Mouse (Mus musculus) intestine, embryonic 14.5 days (tissue): ENCODE data around the gene Gm21976. TPM values are rescaled to one million over a fixed set of nuclear protein-coding genes. Genes with fewer than 3 reads are reported as not detected.

Source experiments
- ATAC-seq: fragments of 200-750 bp; cut with Nextera tagmentation; replicated peaks from 2 replicates; pipeline ENCODE4 v1.8.0; 2017; ENCODE audit warnings: low read depth, moderate number of reproducible peaks, moderate TSS enrichment, moderate library complexity; ENCODE audit not compliant: low FRiP score, low TSS enrichment
- DNase-seq: peaks from one replicate; pipeline ENCODE4 v3.0.0-alpha.2; 2018; ENCODE audit warnings: low spot score
- H3K27ac ChIP-seq: fragments of 300-500 bp; sonication (generic); 2 replicates; pipeline ENCODE4 v1.5.1; 2014; ENCODE audit warnings: low read depth, mild to moderate bottlenecking, control low read depth
- H3K27me3 ChIP-seq: fragments of 300-500 bp; sonication (generic); replicated peaks from 2 replicates; pipeline ENCODE4 v1.6.1; 2014; ENCODE audit warnings: low read length, control low read depth; ENCODE audit not compliant: control insufficient read depth, insufficient read depth
- H3K36me3 ChIP-seq: fragments of 300-500 bp; sonication (generic); 2 replicates; pipeline ENCODE4 v1.6.1; 2014; ENCODE audit warnings: low read length, control low read depth; ENCODE audit not compliant: control insufficient read depth, insufficient read depth
- H3K4me1 ChIP-seq: fragments of 300-500 bp; sonication (generic); replicated peaks from 2 replicates; pipeline ENCODE4 v1.6.1; 2014; ENCODE audit warnings: low read length, control low read depth, mixed read lengths; ENCODE audit not compliant: control insufficient read depth, insufficient read depth
- H3K4me2 ChIP-seq: fragments of 300-500 bp; sonication (generic); 2 replicates; pipeline ENCODE4 v1.6.1; 2014; ENCODE audit warnings: low read length
- H3K4me3 ChIP-seq: fragments of 300-500 bp; sonication (generic); 2 replicates; pipeline ENCODE4 v1.5.1; 2014; ENCODE audit warnings: low read depth, low read length, control low read depth, mixed read lengths
- H3K9ac ChIP-seq: fragments of 300-500 bp; sonication (generic); 2 replicates; pipeline ENCODE4 v1.6.1; 2014; ENCODE audit warnings: mild to moderate bottlenecking, low read length
- H3K9me3 ChIP-seq: fragments of 300-500 bp; sonication (generic); 2 replicates; pipeline ENCODE4 v1.6.1; 2016; ENCODE audit warnings: low read length, control low read depth; ENCODE audit not compliant: control insufficient read depth
- WGBS: fragments of 180-500 bp; shearing (Covaris S2); extraction: QIAGEN DNeasy Blood & Tissue Kit; methylation state at CpG from one replicate; pipeline ENCODE4 v1.1.7; 2014; 5-methylcytosine and 5-hydroxymethylcytosine counted together
- polyA plus RNA-seq: library from polyadenylated mRNA; unstranded; fragments of >200 nt; fragmentation: Nextera tagmentation; extraction: Ambion mirVana; gene quantifications from 2 replicates; pipeline ENCODE4 v1.2.1, GENCODE M21; 2014

Gene Gm21976
- not detected in 2 replicates for polyA plus RNA-seq

DNA sequence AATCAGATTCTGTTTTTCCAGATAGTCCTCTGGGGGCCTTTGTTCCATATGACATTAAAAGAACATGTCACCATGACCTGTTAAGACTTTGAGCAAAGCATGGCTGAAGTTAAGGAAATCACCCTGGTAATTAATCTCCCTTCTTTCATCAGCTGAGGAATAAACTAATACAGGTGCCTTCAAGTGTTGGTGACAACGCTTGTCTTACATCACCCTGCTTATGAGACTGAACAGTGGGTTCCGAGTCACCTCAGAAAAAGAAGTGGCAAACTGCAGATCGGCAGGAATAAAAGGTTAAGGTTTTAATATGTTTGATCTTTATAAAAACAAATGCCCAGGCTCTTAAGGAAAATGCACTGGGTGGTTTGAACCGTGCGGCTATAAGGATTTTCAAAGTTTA is at the start of gene Gm21976:
TSS of gene Gm21976 (plus strand) at position 202 of the 400 bp plus-strand sequence.
- Histone ChIP-seq H3K9me3 (no peaks in the 10 kb centered on the region), H3K36me3 (peaks cover 8% of the 10 kb centered on the region), H3K4me1 (no peaks in the 10 kb centered on the region), H3K4me2 (no peak within 1 kb of the TSS), H3K27me3 (no peaks in the 10 kb centered on the region), H3K27ac (no peak within 1 kb of the TSS), H3K4me3 (no peak within 1 kb of the TSS), H3K9ac (no peak within 1 kb of the TSS)
- WGBS = 85% methylated on average over 5 of the region's 5 CpGs
- DNase-seq (no peak), ATAC-seq (no peak)

DNA sequence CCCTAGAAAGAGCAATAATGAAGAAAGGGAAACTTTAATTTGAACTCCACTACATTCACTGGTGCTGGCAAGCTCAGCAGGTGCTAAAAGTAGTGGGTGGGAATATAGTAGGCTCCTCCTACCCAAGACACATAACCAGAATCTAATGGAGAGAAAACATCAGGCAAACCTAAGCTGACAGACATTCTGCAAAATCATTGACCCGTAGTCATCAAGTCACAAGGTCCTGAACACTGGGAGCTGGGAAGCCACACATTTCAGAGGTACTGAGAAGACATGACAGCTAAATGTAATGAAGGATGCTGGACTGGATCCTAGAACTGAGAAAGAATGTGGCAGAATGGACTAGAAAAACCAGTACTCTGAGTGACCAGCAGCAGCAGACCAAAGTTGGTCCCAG is 49.2 kb upstream of the Gm21976 start:
- Histone ChIP-seq H3K9ac (no peak overlapping the region), H3K27ac (no peak overlapping the region), H3K4me2 (no peak overlapping the region), H3K27me3 (no peaks in the 10 kb centered on the region), H3K4me1 (no peaks in the 10 kb centered on the region), H3K36me3 (no peaks in the 10 kb centered on the region), H3K9me3 (no peaks in the 10 kb centered on the region), H3K4me3 (no peak overlapping the region)
- DNase-seq (no peak), ATAC-seq (no peak)
- WGBS = 94% methylated on average over 1 of the region's 1 CpGs

DNA sequence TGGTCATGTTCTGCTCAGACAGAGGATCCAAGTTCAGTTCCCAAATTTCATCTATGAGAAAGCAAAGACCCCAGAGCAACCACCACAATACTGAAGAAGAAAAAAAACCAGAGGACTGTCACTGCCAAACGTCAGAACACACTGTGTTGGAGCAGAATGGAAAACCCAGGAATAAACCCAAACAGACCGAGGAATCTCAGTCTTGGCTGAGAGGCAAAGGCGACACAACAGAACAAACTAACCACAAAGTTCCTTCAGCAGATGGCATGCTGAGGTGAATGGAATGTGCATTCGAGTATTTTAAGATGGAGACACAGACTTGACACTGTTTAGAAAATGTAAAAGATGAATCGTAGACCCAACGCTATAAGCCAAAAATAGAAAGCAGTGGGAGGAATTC is 44.2 kb upstream of the Gm21976 start:
- no peaks in the 10 kb centered on the region for H3K27me3 ChIP-seq
- WGBS = 53% methylated on average over 6 of the region's 6 CpGs

DNA sequence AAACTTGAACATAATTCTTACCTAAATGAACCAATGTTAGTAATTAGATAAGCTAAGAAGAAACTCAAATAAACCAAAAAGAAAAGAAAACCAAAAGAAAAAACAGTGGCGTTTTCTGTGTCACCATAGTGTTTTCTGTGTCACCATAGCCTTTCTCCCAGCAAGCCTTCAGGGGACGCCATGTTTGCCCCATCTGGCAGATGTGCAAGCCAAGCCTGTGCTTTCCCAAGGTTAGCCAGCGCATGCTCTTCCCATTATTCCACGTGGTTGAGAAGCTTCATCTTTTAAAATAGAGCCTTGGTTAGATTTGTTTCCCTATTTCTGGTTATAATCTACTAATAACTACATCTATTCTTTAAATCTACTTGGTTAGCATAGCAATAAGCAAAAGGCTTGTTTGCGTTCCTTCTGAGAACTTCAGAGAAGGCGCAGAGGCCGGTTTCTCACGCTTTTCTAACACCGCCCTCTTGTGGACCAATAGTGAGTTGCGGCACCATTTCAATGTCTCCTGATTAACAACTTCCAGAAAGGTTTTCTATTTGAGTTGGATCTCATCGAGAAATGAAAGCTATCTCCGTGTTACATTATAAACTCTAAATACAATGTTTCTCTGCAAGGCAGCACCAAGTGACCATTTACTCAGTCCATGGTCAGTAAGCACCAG is 39.6 kb upstream of the Gm21976 start:
- no peaks in the 10 kb centered on the region for H3K4me1 ChIP-seq
- H3K27me3 ChIP-seq = no peaks in the 10 kb centered on the region
- DNase-seq (peak; percentile 88), ATAC-seq (no peak)
- H3K27ac ChIP-seq = no peak overlapping the region
- H3K9ac ChIP-seq = no peak overlapping the region
- no peaks in the 10 kb centered on the region for H3K36me3 ChIP-seq
- H3K4me3 ChIP-seq = no peak overlapping the region
- WGBS = 18% methylated on average over 12 of the region's 12 CpGs
- H3K4me2 ChIP-seq = no peak overlapping the region
- H3K9me3 ChIP-seq = no peaks in the 10 kb centered on the region

More for the DNA sequence above, 44.2 kb upstream of the Gm21976 start:
- DNase-seq (no peak), ATAC-seq (no peak)
- no peak overlapping the region for H3K4me3 ChIP-seq
- no peaks in the 10 kb centered on the region for H3K36me3 ChIP-seq
- H3K9me3 ChIP-seq = no peaks in the 10 kb centered on the region
- H3K4me2 ChIP-seq = no peak overlapping the region
- no peaks in the 10 kb centered on the region for H3K4me1 ChIP-seq
- no peak overlapping the region for H3K27ac ChIP-seq
- no peak overlapping the region for H3K9ac ChIP-seq

DNA sequence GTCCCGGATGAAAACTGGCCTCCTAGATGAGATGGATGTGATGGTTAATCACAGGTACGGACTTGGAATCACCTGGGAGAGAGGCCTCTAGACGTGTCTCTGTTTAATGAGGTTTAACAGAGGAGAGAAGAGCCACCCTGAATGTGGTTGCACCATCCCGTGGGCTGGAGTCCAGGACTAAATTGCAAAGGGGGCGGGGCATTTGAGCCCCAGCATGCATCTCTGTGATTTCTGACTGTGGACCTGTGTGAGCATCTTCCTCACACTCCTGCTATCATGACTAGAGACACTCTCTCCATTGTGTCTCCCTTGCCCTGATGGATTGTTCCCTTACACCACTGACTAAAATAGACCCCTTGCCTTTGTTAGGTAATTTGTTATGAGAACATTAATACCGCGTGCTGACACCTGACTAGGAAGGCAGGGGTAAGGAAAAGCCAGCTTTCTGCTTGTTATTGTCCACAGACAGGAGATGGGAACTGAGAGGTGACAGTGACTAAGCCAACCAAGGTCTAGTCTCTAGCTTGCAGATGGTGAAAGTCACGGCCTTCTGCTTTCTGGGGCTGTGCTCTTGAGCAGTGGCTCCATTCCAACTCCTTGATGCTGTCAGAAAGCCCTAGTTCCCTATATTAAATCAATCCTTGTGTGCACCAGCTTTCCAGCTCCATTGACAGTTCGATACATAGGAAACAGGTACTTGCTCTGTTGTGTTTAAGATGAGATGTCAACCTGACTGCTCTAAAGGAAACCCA is 38.0 kb upstream of the Gm21976 start:
- H3K4me2 ChIP-seq = no peak overlapping the region
- no peaks in the 10 kb centered on the region for H3K4me1 ChIP-seq
- H3K9ac ChIP-seq = no peak overlapping the region
- 73% methylated on average over 9 of the region's 9 CpGs for WGBS
- H3K4me3 ChIP-seq = no peak overlapping the region
- H3K27ac ChIP-seq = no peak overlapping the region
- no peaks in the 10 kb centered on the region for H3K27me3 ChIP-seq
- ATAC-seq = no peak
- no peak for DNase-seq
- 0 out of 2 replicates have a peak, but pooled peaks cover 5% of the 10 kb centered on the region for H3K36me3 ChIP-seq
- H3K9me3 ChIP-seq = no peaks in the 10 kb centered on the region

DNA sequence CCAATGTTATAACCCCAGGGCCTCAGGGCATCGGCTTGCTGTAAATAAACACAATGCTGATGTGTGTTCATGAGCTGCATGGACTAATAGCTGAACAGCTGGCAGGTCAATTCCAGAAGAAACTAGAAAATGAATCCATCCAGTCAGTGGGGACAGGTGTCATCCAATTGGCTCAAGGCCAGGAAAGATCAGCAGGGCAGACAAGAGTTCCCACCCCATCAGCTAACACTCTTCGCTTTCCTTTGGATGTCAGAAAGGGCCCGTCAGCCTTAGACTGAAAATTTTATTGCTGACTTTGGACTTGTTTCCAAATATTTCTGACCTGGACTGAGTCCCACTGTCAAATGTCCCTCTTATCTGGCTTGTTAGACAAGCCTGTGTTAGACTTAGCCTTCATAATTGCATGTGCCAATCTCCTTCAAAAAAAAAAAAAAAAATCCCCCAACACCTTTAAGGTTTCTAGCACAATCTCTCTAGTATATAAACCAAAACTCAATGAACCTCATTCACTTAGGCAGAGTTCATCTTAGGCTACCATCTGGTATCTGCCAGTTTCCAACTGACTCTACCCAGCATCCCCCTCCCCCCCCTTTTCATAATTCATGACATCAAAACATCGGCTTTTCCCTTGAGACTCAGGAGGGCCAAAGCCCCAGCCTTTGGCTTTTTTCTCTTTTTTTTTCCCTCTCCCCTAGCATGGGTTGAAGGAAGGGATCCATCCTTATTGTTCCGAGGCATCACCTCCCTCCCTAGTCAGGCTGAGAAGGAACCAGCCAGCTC is 34.9 kb upstream of the Gm21976 start:
- H3K4me2 ChIP-seq = no peak overlapping the region
- H3K4me3 ChIP-seq = no peak overlapping the region
- H3K36me3 ChIP-seq = peaks cover 33% of the 10 kb centered on the region
- no peak overlapping the region for H3K27ac ChIP-seq
- no peaks in the 10 kb centered on the region for H3K9me3 ChIP-seq
- no peaks in the 10 kb centered on the region for H3K27me3 ChIP-seq
- ATAC-seq (no peak), DNase-seq (no peak)
- H3K9ac ChIP-seq = no peak overlapping the region
- 72% methylated on average over 5 of the region's 5 CpGs for WGBS
- H3K4me1 ChIP-seq = no peaks in the 10 kb centered on the region

DNA sequence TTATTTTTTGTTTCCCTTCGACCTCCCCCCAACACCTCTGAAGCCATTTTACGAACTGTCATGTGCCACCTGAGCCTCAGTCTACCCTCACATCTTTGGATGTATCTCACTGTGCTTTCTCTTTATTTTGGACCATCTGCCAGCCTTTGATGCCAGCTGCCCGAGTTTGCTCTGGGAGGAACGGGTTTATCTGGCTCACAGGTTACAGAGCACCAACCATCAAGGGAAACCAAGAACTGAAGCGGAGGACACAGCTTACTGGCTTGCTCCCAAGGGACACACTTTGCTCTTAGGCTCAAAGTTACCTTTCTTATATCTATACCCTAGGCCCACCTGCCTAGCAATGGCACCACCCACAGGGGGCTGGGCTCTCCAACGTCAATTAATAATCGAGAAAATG is 34.3 kb upstream of the Gm21976 start:
- Histone ChIP-seq H3K4me3 (no peak overlapping the region), H3K27me3 (no peaks in the 10 kb centered on the region), H3K4me1 (no peaks in the 10 kb centered on the region), H3K9ac (no peak overlapping the region), H3K27ac (no peak overlapping the region), H3K9me3 (no peaks in the 10 kb centered on the region), H3K4me2 (no peak overlapping the region), H3K36me3 (peaks cover 39% of the 10 kb centered on the region)
- ATAC-seq (no peak), DNase-seq (no peak)
- WGBS = 70% methylated on average over 7 of the region's 7 CpGs

DNA sequence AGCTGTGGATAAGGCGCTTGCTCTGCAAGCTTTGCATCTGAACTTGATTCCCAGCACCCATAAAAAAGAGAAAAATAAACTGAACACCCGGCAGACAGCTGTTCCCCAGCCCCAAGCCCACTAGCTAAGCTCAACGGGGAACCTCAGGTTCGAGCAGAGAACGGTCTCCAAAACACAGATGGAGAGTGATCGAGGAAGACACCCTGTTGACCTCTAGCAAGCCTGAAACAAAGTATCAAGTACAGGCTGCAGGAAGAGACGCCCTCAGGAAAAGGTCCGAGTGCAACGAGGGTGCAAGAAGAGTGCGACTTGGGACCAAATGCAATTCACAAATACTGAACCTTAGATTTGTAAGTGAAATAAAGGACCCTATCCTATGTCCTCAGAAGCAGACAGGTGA is 30.1 kb upstream of the Gm21976 start:
- DNase-seq (no peak), ATAC-seq (no peak)
- Histone ChIP-seq H3K4me1 (no peaks in the 10 kb centered on the region), H3K36me3 (peaks cover 80% of the 10 kb centered on the region), H3K4me2 (no peak overlapping the region), H3K9me3 (no peaks in the 10 kb centered on the region), H3K9ac (no peak overlapping the region), H3K27me3 (no peaks in the 10 kb centered on the region), H3K27ac (no peak overlapping the region), H3K4me3 (no peak overlapping the region)
- 91% methylated on average over 10 of the region's 10 CpGs for WGBS
